Mouse (Mus musculus): ENCODE results near the gene Olfr1350. TPM values are rescaled to one million over a fixed set of nuclear protein-coding genes. Genes with fewer than 3 reads are reported as not detected.
"Not testable (repeated sequence)": the region's sequence is repeated elsewhere in the genome, so short reads cannot be mapped to it uniquely, and the experiment has no call there.

The Olfr1350 gene
- total RNA-seq (2014; rRNA removed) (not detected in 2 replicates), polyA plus RNA-seq (2012; rRNA removed) (not detected in 2 replicates)

DNA sequence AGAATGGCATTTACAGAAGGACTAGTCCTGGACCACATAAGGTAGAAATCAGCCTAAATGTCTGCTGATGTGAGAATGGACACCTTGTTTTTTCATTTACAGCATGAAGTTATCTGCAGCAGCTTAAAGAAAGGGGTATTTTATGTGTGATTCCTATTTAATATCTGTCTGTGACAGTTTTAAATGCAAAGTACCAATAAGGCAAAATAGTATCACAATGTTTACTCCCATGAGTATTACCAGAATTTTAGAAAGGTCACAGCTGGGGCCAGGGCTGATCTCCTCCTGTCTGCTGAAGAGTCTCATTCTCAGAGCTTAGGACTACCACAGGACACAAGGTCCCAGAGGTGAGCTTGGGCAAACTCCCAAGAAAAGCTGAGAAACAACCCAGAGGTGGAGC is at the start of gene Olfr1350:
TSS of gene Olfr1350 (plus strand) at position 301 of the 400 bp plus-strand sequence.
- Histone ChIP-seq H3K27ac (replicated peaks; ENCODE audit: insufficient read depth, low read depth, low read length) (no peak within 1 kb of the TSS), H3K4me1 (ENCODE audit: control insufficient read depth, insufficient read depth, low read length) (no peaks in the 10 kb centered on the region), H3K79me2 (ENCODE audit: control insufficient read depth, insufficient read depth, low read length) (no peaks in the 10 kb centered on the region), H3K9ac (ENCODE audit: low read depth, low read length) (no peak within 1 kb of the TSS), H3K27me3 (ENCODE audit: control insufficient read depth, insufficient read depth, low read length) (no peaks in the 10 kb centered on the region), H3K4me3 (ENCODE audit: insufficient read depth, low read depth, low read length) (no peak within 1 kb of the TSS), H3K36me3 (ENCODE audit: control insufficient read depth, insufficient read depth, low read length) (no peaks in the 10 kb centered on the region)
- no peak for DNase-seq (ENCODE audit: extremely low read depth, low read depth, low spot score)
- TF ChIP-seq POLR2A (IDR thresholded peaks at IDR 0.05; ENCODE audit: extremely low read depth, insufficient read depth, low read length): no peak
- TF ChIP-seq CTCF (IDR thresholded peaks at IDR 0.05; ENCODE audit: low read depth, low read length): no peak

DNA sequence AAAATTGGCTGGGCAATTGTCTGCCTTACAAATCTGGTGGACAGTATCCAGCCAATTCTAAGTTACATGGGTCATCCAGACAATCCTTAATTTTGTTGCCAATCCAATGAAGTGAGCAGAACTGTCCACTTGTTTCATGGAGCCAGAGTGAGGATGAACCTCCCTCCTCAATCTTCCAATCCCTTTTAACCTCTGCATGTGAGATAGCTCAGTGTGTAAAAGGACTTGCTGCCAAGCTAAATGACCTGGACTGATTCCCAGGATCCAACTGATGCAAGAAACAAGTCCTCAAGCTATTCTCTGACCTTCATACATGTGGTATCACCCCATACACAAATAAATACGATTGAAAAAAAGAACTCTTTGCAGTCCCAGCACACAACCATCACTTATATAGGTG is 43.0 kb upstream of the Olfr1350 start:
- Histone ChIP-seq H3K27me3 (ENCODE audit: control insufficient read depth, insufficient read depth, low read length) (no peaks in the 10 kb centered on the region), H3K36me3 (ENCODE audit: control insufficient read depth, insufficient read depth, low read length) (no peaks in the 10 kb centered on the region), H3K9ac (ENCODE audit: low read depth, low read length) (no peak overlapping the region), H3K4me3 (ENCODE audit: insufficient read depth, low read depth, low read length) (no peak overlapping the region), H3K79me2 (ENCODE audit: control insufficient read depth, insufficient read depth, low read length) (no peaks in the 10 kb centered on the region), H3K4me1 (ENCODE audit: control insufficient read depth, insufficient read depth, low read length) (no peaks in the 10 kb centered on the region), H3K27ac (replicated peaks; ENCODE audit: insufficient read depth, low read depth, low read length) (no peak overlapping the region)
- DNase-seq (ENCODE audit: extremely low read depth, low read depth, low spot score): peak; percentile 56
- TF ChIP-seq POLR2A (IDR thresholded peaks at IDR 0.05; ENCODE audit: extremely low read depth, insufficient read depth, low read length): no peak
- TF ChIP-seq CTCF (IDR thresholded peaks at IDR 0.05; ENCODE audit: low read depth, low read length): no peak
- WGBS: 23% methylated on average over 1 of the region's 1 CpGs

DNA sequence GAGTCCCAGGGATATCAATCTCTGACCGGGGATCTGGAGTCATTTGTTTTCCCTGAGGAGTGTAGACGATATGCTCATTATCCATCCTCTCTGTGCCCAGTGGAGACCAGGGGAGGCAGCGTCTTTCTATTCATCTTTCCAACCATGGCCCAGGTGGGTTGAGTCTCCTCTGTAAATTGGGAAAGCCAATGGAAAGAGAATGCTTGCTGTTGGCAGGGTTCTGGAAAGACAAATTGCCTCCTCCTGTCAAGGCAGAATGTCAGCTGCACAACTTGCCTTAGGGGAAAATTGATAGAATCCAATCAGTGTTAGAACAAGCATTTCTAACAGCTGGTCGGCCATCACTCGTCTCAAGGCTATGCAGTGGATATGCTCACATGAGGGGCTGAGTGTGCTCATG is 41.8 kb upstream of the Olfr1350 start, which contains the start of gene Olfr1349:
TSS of gene Olfr1349 (minus strand) at position 101 of the 400 bp plus-strand sequence.
- Histone ChIP-seq H3K36me3 (ENCODE audit: control insufficient read depth, insufficient read depth, low read length) (no peaks in the 10 kb centered on the region), H3K79me2 (ENCODE audit: control insufficient read depth, insufficient read depth, low read length) (no peaks in the 10 kb centered on the region), H3K9ac (ENCODE audit: low read depth, low read length) (no peak within 1 kb of the TSS), H3K4me3 (ENCODE audit: insufficient read depth, low read depth, low read length) (no peak within 1 kb of the TSS), H3K27me3 (ENCODE audit: control insufficient read depth, insufficient read depth, low read length) (no peaks in the 10 kb centered on the region), H3K27ac (replicated peaks; ENCODE audit: insufficient read depth, low read depth, low read length) (no peak within 1 kb of the TSS), H3K4me1 (ENCODE audit: control insufficient read depth, insufficient read depth, low read length) (no peaks in the 10 kb centered on the region)
- no peak for DNase-seq (ENCODE audit: extremely low read depth, low read depth, low spot score)
- 73% methylated on average over 5 of the region's 5 CpGs for WGBS
- TF ChIP-seq CTCF (IDR thresholded peaks at IDR 0.05; ENCODE audit: low read depth, low read length) (no peak), POLR2A (IDR thresholded peaks at IDR 0.05; ENCODE audit: extremely low read depth, insufficient read depth, low read length) (no peak)

DNA sequence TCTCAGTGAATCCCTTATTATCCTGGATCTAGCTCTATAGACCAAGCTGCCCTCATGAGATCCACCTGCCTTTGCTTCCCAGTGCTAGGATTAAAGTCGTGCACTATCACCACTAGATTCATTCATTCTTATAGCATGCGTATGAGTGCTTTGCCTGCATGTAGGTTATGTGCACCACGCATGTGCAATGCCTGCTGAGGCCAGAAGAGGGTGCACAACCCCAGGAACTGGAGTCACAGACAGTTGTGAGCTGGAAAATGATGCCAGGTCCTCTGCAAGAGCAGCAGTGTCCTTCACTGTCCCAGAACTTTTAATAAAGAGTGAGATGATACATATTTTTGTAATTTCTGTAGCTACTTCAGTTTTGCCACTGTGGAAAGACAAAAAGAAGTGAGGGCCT is 39.6 kb upstream of the Olfr1350 start:
- Histone ChIP-seq H3K9ac (ENCODE audit: low read depth, low read length) (no peak overlapping the region), H3K27me3 (ENCODE audit: control insufficient read depth, insufficient read depth, low read length) (no peaks in the 10 kb centered on the region), H3K36me3 (ENCODE audit: control insufficient read depth, insufficient read depth, low read length) (no peaks in the 10 kb centered on the region), H3K79me2 (ENCODE audit: control insufficient read depth, insufficient read depth, low read length) (no peaks in the 10 kb centered on the region), H3K4me3 (ENCODE audit: insufficient read depth, low read depth, low read length) (no peak overlapping the region), H3K4me1 (ENCODE audit: control insufficient read depth, insufficient read depth, low read length) (no peaks in the 10 kb centered on the region), H3K27ac (replicated peaks; ENCODE audit: insufficient read depth, low read depth, low read length) (no peak overlapping the region)
- TF ChIP-seq POLR2A (IDR thresholded peaks at IDR 0.05; ENCODE audit: extremely low read depth, insufficient read depth, low read length) (no peak), CTCF (IDR thresholded peaks at IDR 0.05; ENCODE audit: low read depth, low read length) (peak; percentile 27; the same call in 1 of the 2 replicates)
- 60% methylated on average over 3 of the region's 3 CpGs for WGBS
- peak; percentile 1 for DNase-seq (ENCODE audit: extremely low read depth, low read depth, low spot score)

DNA sequence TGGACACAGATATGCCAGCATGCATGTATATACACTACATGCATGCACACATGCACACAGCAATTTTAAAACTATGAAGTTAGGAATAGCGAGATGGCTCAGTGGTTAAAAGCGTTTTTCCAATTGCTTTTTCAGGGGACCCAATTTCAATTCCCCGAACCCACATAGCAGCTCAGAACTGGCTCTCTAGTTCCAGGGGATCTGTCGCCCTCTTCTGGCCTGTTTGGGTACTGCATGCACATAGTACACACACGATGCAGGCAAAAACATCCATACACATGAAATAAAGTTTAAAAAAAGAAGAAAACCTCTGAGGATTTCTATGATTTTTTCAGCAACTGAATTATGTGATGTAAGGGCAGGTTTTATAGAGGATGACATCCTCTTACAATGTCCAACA is 38.5 kb upstream of the Olfr1350 start:
- Histone ChIP-seq H3K27me3 (ENCODE audit: control insufficient read depth, insufficient read depth, low read length) (no peaks in the 10 kb centered on the region), H3K9ac (ENCODE audit: low read depth, low read length) (no peak overlapping the region), H3K79me2 (ENCODE audit: control insufficient read depth, insufficient read depth, low read length) (no peaks in the 10 kb centered on the region), H3K36me3 (ENCODE audit: control insufficient read depth, insufficient read depth, low read length) (no peaks in the 10 kb centered on the region), H3K4me1 (ENCODE audit: control insufficient read depth, insufficient read depth, low read length) (no peaks in the 10 kb centered on the region), H3K4me3 (ENCODE audit: insufficient read depth, low read depth, low read length) (no peak overlapping the region), H3K27ac (replicated peaks; ENCODE audit: insufficient read depth, low read depth, low read length) (no peak overlapping the region)
- peak; percentile 43; the same call in 1 of the 2 replicates for TF ChIP-seq CTCF (IDR thresholded peaks at IDR 0.05; ENCODE audit: low read depth, low read length)
- TF ChIP-seq POLR2A (IDR thresholded peaks at IDR 0.05; ENCODE audit: extremely low read depth, insufficient read depth, low read length): no peak
- peak; percentile 5 for DNase-seq (ENCODE audit: extremely low read depth, low read depth, low spot score)
- 60% methylated on average over 5 of the region's 5 CpGs for WGBS

DNA sequence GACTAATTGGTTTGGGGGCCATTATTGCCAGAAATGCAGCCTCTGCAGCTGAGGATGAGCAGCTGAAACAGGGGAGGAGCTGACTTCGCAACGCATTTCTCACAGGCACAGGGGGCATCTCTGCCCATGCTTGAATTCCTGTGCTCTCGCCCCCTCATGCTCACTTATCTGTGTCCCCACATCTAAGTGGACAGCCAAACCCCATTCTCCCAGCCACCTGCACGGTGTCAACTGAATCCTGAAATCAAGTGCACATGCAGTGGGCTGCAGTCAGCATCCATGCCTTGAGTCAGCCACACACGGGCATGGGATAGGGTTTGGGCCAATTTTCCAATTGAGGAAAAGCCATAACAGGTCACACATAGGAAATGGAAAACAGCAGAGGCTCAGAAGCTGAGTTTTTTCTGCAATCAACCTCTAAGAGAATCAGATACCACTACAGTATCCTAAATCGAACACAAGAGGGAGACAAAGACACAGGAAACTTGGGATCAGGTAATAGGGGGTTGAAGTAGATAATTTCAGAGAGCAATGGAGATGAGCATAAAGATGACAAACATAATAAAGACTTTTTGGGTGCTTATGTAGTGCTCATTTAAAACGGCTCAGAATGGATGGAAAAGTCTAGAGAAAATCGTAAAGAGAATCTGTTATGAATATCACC is 21.6 kb downstream of the Olfr1350 start:
- no peaks in the 10 kb centered on the region for H3K79me2 ChIP-seq (ENCODE audit: control insufficient read depth, insufficient read depth, low read length)
- H3K36me3 ChIP-seq (ENCODE audit: control insufficient read depth, insufficient read depth, low read length): no peaks in the 10 kb centered on the region
- H3K27me3 ChIP-seq (ENCODE audit: control insufficient read depth, insufficient read depth, low read length): no peaks in the 10 kb centered on the region
- H3K4me3 ChIP-seq (ENCODE audit: insufficient read depth, low read depth, low read length): no peak overlapping the region
- DNase-seq (ENCODE audit: extremely low read depth, low read depth, low spot score): peak; percentile 8
- no peak overlapping the region for H3K27ac ChIP-seq (replicated peaks; ENCODE audit: insufficient read depth, low read depth, low read length)
- no peak for TF ChIP-seq CTCF (IDR thresholded peaks at IDR 0.05; ENCODE audit: low read depth, low read length)
- TF ChIP-seq POLR2A (IDR thresholded peaks at IDR 0.05; ENCODE audit: extremely low read depth, insufficient read depth, low read length): no peak
- H3K9ac ChIP-seq (ENCODE audit: low read depth, low read length): no peak overlapping the region
- no peaks in the 10 kb centered on the region for H3K4me1 ChIP-seq (ENCODE audit: control insufficient read depth, insufficient read depth, low read length)
- 41% methylated on average over 8 of the region's 8 CpGs for WGBS

DNA sequence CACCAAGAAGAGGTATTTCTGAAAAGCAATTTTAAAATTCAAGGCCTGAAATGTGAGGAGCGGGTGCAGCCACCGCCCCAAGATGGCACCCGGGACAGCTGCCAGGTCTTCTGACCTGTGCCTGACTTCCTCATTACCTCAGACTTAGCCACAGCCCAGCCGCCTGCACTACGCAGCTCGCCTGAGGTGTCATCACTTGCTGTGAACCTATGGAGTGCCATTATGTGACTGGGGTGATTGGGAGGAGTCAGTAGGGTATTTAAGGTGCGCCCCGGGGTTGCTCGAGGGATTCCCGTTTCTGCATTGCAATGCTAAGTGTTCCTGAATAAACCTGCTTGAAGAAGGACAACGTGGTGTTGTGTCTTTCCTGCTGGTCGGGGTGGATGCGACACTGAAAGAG is 24.1 kb downstream of the Olfr1350 start:
- WGBS: 84% methylated on average over 13 of the region's 13 CpGs

More for the DNA sequence above, 24.1 kb downstream of the Olfr1350 start:
- H3K27me3 ChIP-seq (ENCODE audit: control insufficient read depth, insufficient read depth, low read length); H3K4me1 ChIP-seq (ENCODE audit: control insufficient read depth, insufficient read depth, low read length); H3K9ac ChIP-seq (ENCODE audit: low read depth, low read length); H3K79me2 ChIP-seq (ENCODE audit: control insufficient read depth, insufficient read depth, low read length); DNase-seq (ENCODE audit: extremely low read depth, low read depth, low spot score); H3K4me3 ChIP-seq (ENCODE audit: insufficient read depth, low read depth, low read length); H3K27ac ChIP-seq (replicated peaks; ENCODE audit: insufficient read depth, low read depth, low read length); H3K36me3 ChIP-seq (ENCODE audit: control insufficient read depth, insufficient read depth, low read length): not testable (repeated sequence)

All from liver, adult 2 months (tissue).